Mouse (Mus musculus) ES-E14 (cell line): Measurements from ENCODE around the gene Adam22.

Experiments
- CHD2 ChIP-seq: IDR thresholded peaks from 2 replicates; pipeline ENCODE4 v1.6.1; 2014; ENCODE audit warnings: mild to moderate bottlenecking, low read depth, low read length, inconsistent platforms
- MAFK ChIP-seq: IDR thresholded peaks from 2 replicates; pipeline ENCODE4 v1.6.1; 2014; ENCODE audit warnings: mild to moderate bottlenecking, low read depth, low read length, inconsistent platforms; ENCODE audit not compliant: insufficient read depth
- ZC3H11A ChIP-seq: IDR thresholded peaks from 2 replicates; pipeline ENCODE4 v1.6.1; 2012; ENCODE audit warnings: low read depth, mild to moderate bottlenecking, inconsistent platforms, low read length, borderline replicate concordance
- ZNF384 ChIP-seq: IDR thresholded peaks from 2 replicates; pipeline ENCODE4 v1.6.1; 2012; ENCODE audit warnings: low read depth, low read length, inconsistent platforms

DNA sequence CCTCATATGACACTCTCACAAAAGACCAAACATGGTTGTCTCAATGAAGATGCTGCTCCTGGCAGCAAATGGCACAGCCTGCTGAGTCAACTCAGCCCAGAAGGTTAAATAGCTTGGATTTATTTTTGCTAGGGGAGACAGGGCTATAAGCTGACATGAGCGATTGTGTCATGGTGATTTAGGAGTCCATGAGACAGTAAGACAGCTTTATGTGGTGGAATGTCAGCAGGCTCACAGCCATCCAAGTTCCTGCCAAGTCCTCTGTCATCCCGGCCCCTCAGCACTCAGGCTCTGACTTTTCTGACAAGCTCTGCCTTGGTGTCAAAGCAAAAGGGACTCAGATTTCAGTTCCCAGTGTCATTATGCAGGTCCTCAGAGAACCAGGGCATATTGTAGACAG, 11.6 kb downstream of the Adam22 start:
- TF ChIP-seq ZNF384 (no peak), ZC3H11A (no peak), CHD2 (no peak), MAFK (no peak)
